In genomic region chr14:48210089-48210488, GRCm38 (mm10) we compare ENCODE assay signal across 28 mouse cellular contexts.
DNase-seq lines count a peak whose midpoint lies in the region; ATAC-seq and TF ChIP-seq lines count a peak whose summit lies in the region.
"Had no signal": no experiment of that assay in that cellular context is flagged by ENCODE, and none has a peak within 500 bp of the region (broad histone marks: within the 10 kb centered on the region; RNA-seq: fewer than 3 reads in every experiment).

No protein-coding gene starts in this region.

- no peak overlapping the region for H3K4me3 ChIP-seq in kidney, postnatal 0 days (replicated peaks; ENCODE audit: low read depth, low read length)
- H3K4me3 ChIP-seq in lung, embryonic 15.5 days: no peak overlapping the region
- no peak overlapping the region for H3K4me3 ChIP-seq in lung, adult 2 months (replicated peaks; ENCODE audit: extremely low read depth, low read depth, low read length)
- H3K4me3 ChIP-seq in forebrain, postnatal 0 days (ENCODE audit: low read depth, low read length): no peak overlapping the region
- H3K4me3 ChIP-seq: embryonic facial prominence, embryonic 13.5 days; forebrain, embryonic 10.5 days; forebrain, embryonic 15.5 days; gastrocnemius, adult 2 months; heart, adult 2 months; heart, embryonic 12.5 days; layer of hippocampus, adult 2 months; left cerebral cortex, adult 2 months; limb, embryonic 12.5 days; liver, embryonic 15.5 days; stomach, embryonic 15.5 days had no signal

- no peaks in the 10 kb centered on the region for H3K9me3 ChIP-seq in kidney, postnatal 0 days (replicated peaks; ENCODE audit: low read length)
- no peaks in the 10 kb centered on the region for H3K9me3 ChIP-seq in lung, embryonic 15.5 days
- H3K9me3 ChIP-seq in forebrain, postnatal 0 days (ENCODE audit: low read length): no peaks in the 10 kb centered on the region
- H3K9me3 ChIP-seq: embryonic facial prominence, embryonic 13.5 days; forebrain, embryonic 10.5 days; forebrain, embryonic 15.5 days; heart, embryonic 12.5 days; limb, embryonic 12.5 days; liver, embryonic 15.5 days; stomach, embryonic 15.5 days had no signal

- no peaks in the 10 kb centered on the region for H3K27me3 ChIP-seq in kidney, postnatal 0 days (ENCODE audit: insufficient read depth, low read length)
- no peaks in the 10 kb centered on the region for H3K27me3 ChIP-seq in lung, embryonic 15.5 days
- no peaks in the 10 kb centered on the region for H3K27me3 ChIP-seq in forebrain, postnatal 0 days (ENCODE audit: insufficient read depth, low read length)
- H3K27me3 ChIP-seq: CH12.LX; embryonic facial prominence, embryonic 13.5 days; forebrain, embryonic 15.5 days; limb, embryonic 12.5 days; liver, embryonic 15.5 days; stomach, embryonic 15.5 days had no signal

- no peaks in the 10 kb centered on the region for H3K36me3 ChIP-seq in kidney, postnatal 0 days (ENCODE audit: insufficient read depth, low read length)
- no peaks in the 10 kb centered on the region for H3K36me3 ChIP-seq in lung, embryonic 15.5 days
- H3K36me3 ChIP-seq in forebrain, postnatal 0 days (ENCODE audit: insufficient read depth): no peaks in the 10 kb centered on the region
- H3K36me3 ChIP-seq: embryonic facial prominence, embryonic 13.5 days; forebrain, embryonic 10.5 days; forebrain, embryonic 15.5 days; heart, embryonic 12.5 days; limb, embryonic 12.5 days; liver, embryonic 15.5 days; stomach, embryonic 15.5 days had no signal

- no peak overlapping the region for H3K9ac ChIP-seq in kidney, postnatal 0 days (ENCODE audit: low read depth, low read length)
- H3K9ac ChIP-seq in lung, embryonic 15.5 days: no peak overlapping the region
- no peak overlapping the region for H3K9ac ChIP-seq in forebrain, postnatal 0 days
- H3K9ac ChIP-seq: embryonic facial prominence, embryonic 13.5 days; forebrain, embryonic 15.5 days; heart, embryonic 12.5 days; hindbrain, embryonic 14.5 days; limb, embryonic 12.5 days; liver, embryonic 15.5 days; stomach, embryonic 15.5 days had no signal

- no peak overlapping the region for H3K4me2 ChIP-seq in kidney, postnatal 0 days (ENCODE audit: low read length)
- no peak overlapping the region for H3K4me2 ChIP-seq in lung, embryonic 15.5 days
- H3K4me2 ChIP-seq in forebrain, postnatal 0 days (ENCODE audit: low read depth): no peak overlapping the region
- H3K4me2 ChIP-seq: embryonic facial prominence, embryonic 13.5 days; forebrain, embryonic 15.5 days; heart, embryonic 12.5 days; hindbrain, embryonic 14.5 days; limb, embryonic 12.5 days; liver, embryonic 15.5 days; midbrain, embryonic 11.5 days; stomach, embryonic 15.5 days had no signal

- no peak for TF ChIP-seq CTCF in kidney, postnatal 0 days (IDR thresholded peaks at IDR 0.05; ENCODE audit: low read depth)
- no peak for TF ChIP-seq CTCF in lung, adult 2 months (IDR thresholded peaks at IDR 0.05; ENCODE audit: insufficient read depth, low read length)
- no peak for TF ChIP-seq CTCF in forebrain, postnatal 0 days (IDR thresholded peaks at IDR 0.05; ENCODE audit: low read depth)

- WGBS in kidney, postnatal 0 days: 56% methylated on average over 9 of the region's 9 CpGs
- 71% methylated on average over 9 of the region's 9 CpGs for WGBS in lung, embryonic 15.5 days
- WGBS in lung, adult 2 months: 77% methylated on average over 9 of the region's 9 CpGs
- 82% methylated on average over 9 of the region's 9 CpGs for WGBS in forebrain, postnatal 0 days

- no peak for DNase-seq in cerebellum, adult 11 months
- DNase-seq in kidney, postnatal 0 days (ENCODE audit: low spot score): peak; percentile 62
- DNase-seq in kidney, adult 11 months: no peak
- no peak for DNase-seq in lung, adult 2 months
- DNase-seq in forebrain, postnatal 0 days: no peak
- DNase-seq: adrenal gland, adult 2 months; adrenal gland, postnatal 36 days; gastrocnemius, adult 2 months; gastrocnemius, postnatal 36 days; heart, adult 2 months; right cerebral cortex, postnatal 25 days had no signal

- H3K4me1 ChIP-seq in kidney, postnatal 0 days (replicated peaks; ENCODE audit: insufficient read depth, low read length): peaks cover 42% of the 10 kb centered on the region
- H3K4me1 ChIP-seq in lung, embryonic 15.5 days: peaks cover 43% of the 10 kb centered on the region
- peaks cover 6% of the 10 kb centered on the region for H3K4me1 ChIP-seq in lung, adult 2 months (ENCODE audit: control insufficient read depth, insufficient read depth, low read length)
- peaks cover 9% of the 10 kb centered on the region; the same call in 1 of the 2 replicates for H3K4me1 ChIP-seq in forebrain, postnatal 0 days (ENCODE audit: insufficient read depth)
- H3K4me1 ChIP-seq: liver, embryonic 15.5 days had no signal

- no peak for TF ChIP-seq POLR2A in lung, adult 2 months (IDR thresholded peaks at IDR 0.05; ENCODE audit: borderline replicate concordance, extremely low read depth, low read depth, low read length)

- ATAC-seq in cerebellum, adult (ENCODE audit: insufficient number of reproducible peaks, low FRiP score, low TSS enrichment): peak; percentile 49; the same call in 1 of the 2 replicates
- ATAC-seq in kidney, postnatal 0 days (replicated peaks; ENCODE audit: low FRiP score, low read depth): no peak
- ATAC-seq in lung, embryonic 15.5 days (ENCODE audit: borderline replicate concordance, extremely low read depth, low FRiP score, low TSS enrichment): no peak
- ATAC-seq in forebrain, postnatal 0 days: no peak
- ATAC-seq: activated CD4-positive, CD25-positive, alpha-beta regulatory T cell, adult 4 months; forebrain, embryonic 15.5 days; intestine, postnatal 0 days; midbrain, embryonic 16.5 days had no signal

- H3K27ac ChIP-seq in kidney, postnatal 0 days: no peak overlapping the region
- H3K27ac ChIP-seq in lung, embryonic 15.5 days: peak overlapping the region; percentile 44
- H3K27ac ChIP-seq in forebrain, postnatal 0 days (ENCODE audit: low read depth, low read length): no peak overlapping the region
- H3K27ac ChIP-seq: embryonic facial prominence, embryonic 13.5 days; forebrain, embryonic 10.5 days; forebrain, embryonic 15.5 days; gastrocnemius, adult 2 months; heart, adult 2 months; hindbrain, embryonic 14.5 days; layer of hippocampus, adult 2 months; left cerebral cortex, adult 2 months; limb, embryonic 12.5 days; liver, embryonic 15.5 days; stomach, embryonic 15.5 days had no signal
